ENCODE assay signal across 20 mouse cellular contexts in genomic region chr10:87973911-87974631, GRCm38 (mm10).
DNase-seq lines count a peak whose midpoint lies in the region; ATAC-seq and TF ChIP-seq lines count a peak whose summit lies in the region.
"Had no signal": no experiment of that assay in that cellular context is flagged by ENCODE, and none has a peak within 500 bp of the region (broad histone marks: within the 10 kb centered on the region; RNA-seq: fewer than 3 reads in every experiment).

No protein-coding gene starts in this region.

- 68% methylated on average over 4 of the region's 4 CpGs for WGBS in forebrain, embryonic 14.5 days
- 79% methylated on average over 4 of the region's 4 CpGs for WGBS in forebrain, embryonic 11.5 days
- WGBS in midbrain, embryonic 11.5 days: 78% methylated on average over 4 of the region's 4 CpGs

- no peak overlapping the region for H3K27ac ChIP-seq in forebrain, embryonic 14.5 days (ENCODE audit: low read depth, low read length)
- H3K27ac ChIP-seq in forebrain, embryonic 11.5 days (ENCODE audit: low read depth, low read length): no peak overlapping the region
- H3K27ac ChIP-seq in midbrain, embryonic 11.5 days (ENCODE audit: low read depth, low read length): no peak overlapping the region
- H3K27ac ChIP-seq: embryonic facial prominence, embryonic 13.5 days; forebrain, embryonic 10.5 days; gastrocnemius, adult 2 months; hindbrain, embryonic 10.5 days; hindbrain, embryonic 15.5 days had no signal

- no peaks in the 10 kb centered on the region for H3K9me3 ChIP-seq in forebrain, embryonic 14.5 days (replicated peaks; ENCODE audit: control insufficient read depth, low read length)
- H3K9me3 ChIP-seq in forebrain, embryonic 11.5 days (ENCODE audit: control insufficient read depth, low read length): no peaks in the 10 kb centered on the region
- no peaks in the 10 kb centered on the region for H3K9me3 ChIP-seq in midbrain, embryonic 11.5 days (ENCODE audit: control insufficient read depth, low read length)
- H3K9me3 ChIP-seq: embryonic facial prominence, embryonic 13.5 days; forebrain, embryonic 10.5 days; heart, embryonic 12.5 days; hindbrain, embryonic 10.5 days; hindbrain, embryonic 15.5 days had no signal

- no peaks in the 10 kb centered on the region for H3K36me3 ChIP-seq in forebrain, embryonic 14.5 days (ENCODE audit: control insufficient read depth, insufficient read depth, low read length)
- H3K36me3 ChIP-seq in forebrain, embryonic 11.5 days (ENCODE audit: control insufficient read depth, insufficient read depth, low read length): no peaks in the 10 kb centered on the region
- H3K36me3 ChIP-seq in midbrain, embryonic 11.5 days (ENCODE audit: control insufficient read depth, insufficient read depth, low read length): no peaks in the 10 kb centered on the region
- H3K36me3 ChIP-seq: embryonic facial prominence, embryonic 13.5 days; forebrain, embryonic 10.5 days; heart, embryonic 12.5 days; hindbrain, embryonic 10.5 days; hindbrain, embryonic 15.5 days had no signal

- no peak overlapping the region for H3K9ac ChIP-seq in forebrain, embryonic 14.5 days (ENCODE audit: low read length)
- H3K9ac ChIP-seq in forebrain, embryonic 11.5 days (ENCODE audit: low read length): no peak overlapping the region
- H3K9ac ChIP-seq in midbrain, embryonic 11.5 days (ENCODE audit: low read length): no peak overlapping the region
- H3K9ac ChIP-seq: embryonic facial prominence, embryonic 13.5 days; heart, embryonic 12.5 days; hindbrain, embryonic 15.5 days had no signal

- H3K4me2 ChIP-seq in forebrain, embryonic 14.5 days (ENCODE audit: low read length): no peak overlapping the region
- H3K4me2 ChIP-seq in forebrain, embryonic 11.5 days (ENCODE audit: low read depth, low read length, severe bottlenecking): no peak overlapping the region
- no peak overlapping the region for H3K4me2 ChIP-seq in midbrain, embryonic 11.5 days
- H3K4me2 ChIP-seq: embryonic facial prominence, embryonic 13.5 days; heart, embryonic 12.5 days; hindbrain, embryonic 15.5 days had no signal

- no peaks in the 10 kb centered on the region for H3K27me3 ChIP-seq in forebrain, embryonic 14.5 days (replicated peaks; ENCODE audit: control insufficient read depth, insufficient read depth, low read length)
- H3K27me3 ChIP-seq in forebrain, embryonic 11.5 days (ENCODE audit: control insufficient read depth, insufficient read depth, low read length): no peaks in the 10 kb centered on the region
- no peaks in the 10 kb centered on the region for H3K27me3 ChIP-seq in midbrain, embryonic 11.5 days (ENCODE audit: control insufficient read depth, insufficient read depth, low read length)
- H3K27me3 ChIP-seq: embryonic facial prominence, embryonic 13.5 days; heart, embryonic 12.5 days; hindbrain, embryonic 15.5 days had no signal

- no peak for DNase-seq in forebrain, embryonic 14.5 days (ENCODE audit: low spot score)
- DNase-seq in forebrain, embryonic 11.5 days (ENCODE audit: low spot score): no peak
- DNase-seq in kidney, postnatal 10 days: peak; percentile 16
- DNase-seq in kidney, adult 18-20 months: no peak
- DNase-seq in lung, postnatal 14 days: peak; percentile 6
- DNase-seq in lung, postnatal 4 days: no peak
- DNase-seq in brain, embryonic 14.5 days (ENCODE audit: low read depth): peak; percentile 20
- no peak for DNase-seq in midbrain, embryonic 11.5 days (ENCODE audit: low spot score, missing footprints)
- DNase-seq: adrenal gland, adult 8-10 months; adrenal gland, postnatal 36 days; cerebellum, adult 11 months; cerebellum, adult 8-10 months; cerebellum, postnatal 25 days; gastrocnemius, adult 2 months; gastrocnemius, postnatal 25 days had no signal

- peak; percentile 40; the same call in 1 of the 2 replicates for ATAC-seq in forebrain, embryonic 14.5 days
- no peak for ATAC-seq in forebrain, embryonic 11.5 days (replicated peaks; ENCODE audit: low FRiP score)
- ATAC-seq in midbrain, embryonic 11.5 days (ENCODE audit: low FRiP score): no peak

- TF ChIP-seq POLR2A in brain, embryonic 14.5 days (IDR thresholded peaks at IDR 0.05; ENCODE audit: borderline replicate concordance, extremely low read depth, insufficient read depth, insufficient read length, poor library complexity, severe bottlenecking): no peak

- TF ChIP-seq CTCF in brain, embryonic 14.5 days (IDR thresholded peaks at IDR 0.05; ENCODE audit: borderline replicate concordance, extremely low read depth, insufficient read depth, insufficient read length): no peak

- no peak overlapping the region for H3K4me3 ChIP-seq in forebrain, embryonic 14.5 days (ENCODE audit: low read depth, low read length)
- H3K4me3 ChIP-seq in forebrain, embryonic 11.5 days (ENCODE audit: low read depth, low read length): no peak overlapping the region
- no peak overlapping the region for H3K4me3 ChIP-seq in midbrain, embryonic 11.5 days (ENCODE audit: low read depth, low read length)
- H3K4me3 ChIP-seq: embryonic facial prominence, embryonic 13.5 days; forebrain, embryonic 10.5 days; gastrocnemius, adult 2 months; heart, embryonic 12.5 days; hindbrain, embryonic 10.5 days; hindbrain, embryonic 15.5 days had no signal

- H3K4me1 ChIP-seq in forebrain, embryonic 14.5 days (ENCODE audit: control insufficient read depth, insufficient read depth, low read length): no peaks in the 10 kb centered on the region
- no peaks in the 10 kb centered on the region for H3K4me1 ChIP-seq in forebrain, embryonic 11.5 days (replicated peaks; ENCODE audit: control insufficient read depth, insufficient read depth, low read length)
- H3K4me1 ChIP-seq in midbrain, embryonic 11.5 days (ENCODE audit: control insufficient read depth, insufficient read depth, low read length): no peaks in the 10 kb centered on the region
- H3K4me1 ChIP-seq: forebrain, embryonic 10.5 days; heart, embryonic 12.5 days; hindbrain, embryonic 10.5 days; hindbrain, embryonic 15.5 days had no signal

Comparison
In these comparisons a context has a peak if more than half of its experiments do, and no peak if none do; other contexts are left out.
1. DNase-seq: peak in kidney, postnatal 10 days (single experiment), lung, postnatal 14 days (single experiment) and brain, embryonic 14.5 days (single experiment); none in forebrain, embryonic 14.5 days (single experiment), forebrain, embryonic 11.5 days (single experiment), kidney, adult 18-20 months (single experiment), lung, postnatal 4 days (0 of 2) and midbrain, embryonic 11.5 days (single experiment).